Mouse (Mus musculus) left cerebral cortex, postnatal 14 days (tissue): Measurements from ENCODE around the gene Ano2. TPM values are rescaled to one million over a fixed set of nuclear protein-coding genes. Genes with fewer than 3 reads are reported as not detected.

Source experiments
- DNase-seq, 2 experiments: peaks; one replicate each; pipeline ENCODE4 v3.0.0; 2021 to 2022; ENCODE audit warnings: low spot score in 2 of 2, mixed read lengths in 1 of 2
- intact Hi-C: fragments of 180-260 bp; cut with DNase I; formaldehyde crosslinking; loops from one replicate; pipeline ENCODE4 v1.15.1; 2025
- total RNA-seq, 2 experiments: library from RNA; stranded (reverse); gene quantifications; 2 replicates each; pipeline ENCODE4 v1.2.3; 2021

The Ano2 gene
- total RNA-seq, 2 experiments from 2014 or later: 0.92 to 3.5 TPM

- DNase-seq: no peak
- intact Hi-C loops: no loop called here
Observed at GRCm38 (mm10) chr6:126016991-126017390, 326.8 kb downstream of the Ano2 start.

GRCm38 (mm10) chr6:126018411-126018810 is 328.2 kb downstream of the Ano2 start:
- intact Hi-C loops: no loop called here
- no peak for DNase-seq

DNA sequence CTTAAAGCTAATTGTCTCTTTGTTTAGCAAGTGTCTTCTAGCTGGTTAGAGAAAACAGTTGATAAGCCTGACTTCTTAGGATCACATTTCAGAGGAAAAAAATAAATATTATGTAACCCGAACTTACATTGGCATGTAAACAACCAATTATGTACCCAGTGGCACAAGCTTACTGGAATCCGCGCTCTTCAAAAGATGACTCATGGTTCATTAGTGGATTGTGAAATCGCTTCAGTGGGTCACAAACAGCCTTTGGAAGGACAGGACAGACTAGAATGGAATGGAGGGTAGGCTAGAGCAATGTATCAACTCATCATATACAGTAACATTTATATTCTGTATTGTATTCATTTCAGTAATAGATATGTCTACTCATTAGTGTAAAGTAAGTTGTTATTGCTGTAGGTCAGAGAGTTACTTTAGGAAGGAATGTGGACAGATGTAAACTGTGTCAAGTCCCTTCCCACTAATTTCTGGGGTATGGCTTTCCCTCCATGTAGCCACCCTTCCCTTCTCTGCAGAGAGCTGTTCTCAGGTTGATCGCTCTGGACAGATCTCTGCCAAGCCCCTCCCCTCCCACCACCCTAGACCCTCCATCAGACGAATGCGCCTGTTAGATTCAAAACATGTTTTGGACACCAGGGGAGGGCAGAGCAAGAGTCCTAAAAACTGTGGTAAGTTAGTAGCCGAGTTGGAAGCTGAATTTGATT is 343.6 kb downstream of the Ano2 start:
- intact Hi-C loops: no loop called here
- DNase-seq: no peak

- intact Hi-C loops: no loop called here
Observed at GRCm38 (mm10) chr6:126034403-126034724, 344.1 kb downstream of the Ano2 start.

DNA sequence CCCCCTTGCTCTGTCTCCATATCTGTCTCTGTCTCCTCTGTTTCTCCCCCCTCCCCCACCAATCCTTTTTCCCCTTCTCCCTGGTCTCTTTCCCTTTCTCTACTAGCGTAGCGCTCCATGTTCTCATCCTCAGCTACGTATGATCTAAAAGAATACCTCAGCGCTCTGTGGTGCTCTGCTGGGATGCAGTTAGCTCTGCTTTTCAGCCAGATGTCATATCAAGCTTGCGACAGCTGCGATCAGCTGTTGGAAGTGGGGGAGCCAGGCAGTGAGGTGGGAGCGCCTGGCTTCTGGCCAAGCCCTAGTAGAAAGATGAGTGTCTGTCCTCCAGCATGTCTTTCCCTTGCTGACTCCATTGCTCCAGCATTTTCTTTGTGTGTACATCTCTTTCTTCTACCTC is 344.5 kb downstream of the Ano2 start:
- peak; percentile 12 to 29 for DNase-seq
- intact Hi-C loops: no loop called here

More at GRCm38 (mm10) chr6:126034403-126034724, 344.1 kb downstream of the Ano2 start:
- DNase-seq: no peak

GRCm38 (mm10) chr6:126035621-126036020 is 345.4 kb downstream of the Ano2 start:
- intact Hi-C loops: no loop called here
- no peak for DNase-seq

DNA sequence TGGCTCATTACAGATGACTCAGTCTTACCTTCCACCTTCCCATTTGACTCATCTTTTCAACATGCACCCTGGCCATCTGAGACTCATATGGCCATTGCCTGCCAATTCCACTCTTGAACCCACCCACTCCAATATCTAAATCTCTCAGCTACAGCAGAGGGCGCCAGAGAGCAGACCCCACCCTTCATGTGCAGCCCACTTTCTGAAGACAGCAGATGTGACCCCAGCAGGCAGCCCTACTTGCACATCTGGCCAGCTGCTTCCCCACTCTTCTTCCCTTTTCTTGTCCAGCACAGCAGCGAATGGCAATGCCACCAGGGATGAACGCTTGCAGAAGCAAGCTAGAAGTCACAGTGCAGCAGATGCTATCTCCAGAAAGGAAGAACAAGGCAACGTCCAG is 355.7 kb downstream of the Ano2 start:
- DNase-seq: no peak
- intact Hi-C loops: no loop called here

DNA sequence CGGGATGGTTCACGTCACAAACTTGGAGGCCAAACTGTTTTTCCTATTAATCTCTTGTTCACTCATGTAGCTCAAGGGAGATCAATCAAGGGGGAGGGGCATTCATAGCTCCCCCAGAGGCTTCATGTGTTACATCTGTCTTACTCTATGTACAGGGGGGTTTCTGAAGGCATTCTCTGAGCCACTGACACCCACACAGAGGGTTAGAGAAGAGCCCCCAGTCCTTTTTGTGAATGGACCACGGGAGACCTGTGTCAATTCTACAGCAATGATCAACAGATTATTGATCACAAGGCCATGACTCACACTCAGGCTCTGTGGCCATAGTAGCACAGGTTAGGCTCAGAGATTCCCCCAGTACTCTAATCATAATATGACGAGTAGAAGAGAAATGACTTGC is 358.0 kb downstream of the Ano2 start:
- no peak for DNase-seq
- intact Hi-C loops: no loop called here

GRCm38 (mm10) chr6:126053136-126053535 is 362.9 kb downstream of the Ano2 start:
- no peak for DNase-seq
- intact Hi-C loops: no loop called here

DNA sequence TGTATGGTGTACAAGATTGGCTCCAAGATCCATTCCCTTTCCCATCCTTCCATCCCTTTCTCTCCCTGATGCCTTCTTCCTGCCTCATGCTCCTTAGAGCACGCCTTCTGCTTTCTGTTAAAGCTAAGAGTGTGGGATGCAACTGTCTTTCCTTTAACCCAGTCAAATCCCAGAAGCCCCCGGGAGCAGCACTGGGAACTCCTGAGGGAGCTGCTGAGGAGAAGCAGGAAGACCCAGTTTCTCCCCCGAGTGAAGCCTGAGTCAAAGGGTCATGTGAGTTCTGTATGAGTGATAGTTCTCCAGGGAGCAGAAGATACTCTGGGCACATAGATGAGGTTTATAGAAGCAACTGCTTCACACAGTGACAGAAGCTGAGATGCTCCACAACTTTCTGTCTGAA is 367.5 kb downstream of the Ano2 start:
- intact Hi-C loops: no loop called here
- no peak for DNase-seq

DNA sequence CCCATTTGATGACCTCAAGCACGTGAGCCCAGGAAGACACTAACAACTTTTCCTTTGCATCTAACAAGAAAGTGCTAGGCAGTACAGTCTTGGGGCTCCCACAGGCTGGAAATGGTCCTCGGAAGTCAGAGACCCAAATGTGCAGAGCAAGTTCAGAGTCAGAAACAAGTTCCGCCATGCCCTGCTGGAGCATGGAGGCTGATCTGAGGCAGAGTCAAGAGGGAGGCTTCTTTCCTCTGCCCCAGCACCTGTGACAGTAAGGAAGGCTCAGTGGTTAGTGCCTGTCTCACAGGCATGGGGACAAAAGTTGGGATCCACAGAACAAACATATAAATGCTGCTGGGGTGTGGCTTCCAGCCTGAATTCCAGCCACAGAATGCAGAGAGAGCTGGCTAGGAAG is 390.3 kb downstream of the Ano2 start:
- no peak for DNase-seq
- intact Hi-C loops: no loop called here

GRCm38 (mm10) chr6:126086321-126086950 is 396.2 kb downstream of the Ano2 start:
- intact Hi-C loops: no loop called here
- no peak for DNase-seq

- no peak for DNase-seq
- intact Hi-C loops: no loop called here
Observed at GRCm38 (mm10) chr6:126088489-126089265, 398.5 kb downstream of the Ano2 start.

Other genes starting within 250 kb of the Ano2 start
- gene Cd9, start 195.6 kb upstream of the Ano2 start, total RNA-seq: 10 to 100 TPM; 60.5 to 61.7 TPM
- 10 to 100 TPM; 25.5 to 31.3 TPM for gene Vwf, start 143.6 kb upstream of the Ano2 start, total RNA-seq